Mouse (Mus musculus) CH12.LX (cell line): ENCODE measurements around the gene Morn4. TPM values are rescaled to one million over a fixed set of nuclear protein-coding genes. Genes with fewer than 3 reads are reported as not detected.

Experiments used
- DNase-seq: peaks from one replicate; pipeline ENCODE4 v3.0.0-alpha.2; 2013; ENCODE audit errors: extremely low read depth
- H3K27ac ChIP-seq: 2 replicates; pipeline ENCODE4 v1.5.1; 2012; ENCODE audit warnings: low read depth, mild to moderate bottlenecking, control low read depth, moderate library complexity; ENCODE audit not compliant: insufficient read depth
- H3K27me3 ChIP-seq: replicated peaks from 2 replicates; pipeline ENCODE3; 2012; ENCODE audit warnings: inconsistent platforms
- H3K36me3 ChIP-seq, 2 experiments: replicated peaks in 1 of 2; 2 replicates each; pipeline versions ENCODE3 to v1.6.1; 2012; ENCODE audit warnings: inconsistent platforms in 1 of 2, low read length in 1 of 2, mild to moderate bottlenecking in 1 of 2, mixed read lengths in 1 of 2, moderate library complexity in 1 of 2; ENCODE audit not compliant: control insufficient read depth in 1 of 2, insufficient read depth in 1 of 2
- H3K4me1 ChIP-seq, 2 experiments: 2 replicates each; pipeline ENCODE4 v1.6.1; 2012; ENCODE audit warnings: inconsistent platforms in 1 of 2, moderate library complexity in 1 of 2; ENCODE audit not compliant: insufficient read depth in 2 of 2, control insufficient read depth in 1 of 2
- H3K4me2 ChIP-seq: 2 replicates; pipeline ENCODE4 v1.6.1; 2012; ENCODE audit warnings: low read depth, mild to moderate bottlenecking, control low read depth; ENCODE audit not compliant: poor library complexity, insufficient read depth, severe bottlenecking
- H3K4me3 ChIP-seq, 3 experiments: fragments of 150-350 bp in 1 of 3; sonication (generic) in 1 of 3; replicated peaks in 1 of 3; 2 replicates each; pipeline versions ENCODE3 to v1.5.1; 2011 to 2012; ENCODE audit warnings: low read depth in 2 of 3, low read length in 2 of 3, mild to moderate bottlenecking in 2 of 3, moderate library complexity in 2 of 3, control low read depth in 1 of 3, improper control_type of control experiment in 1 of 3, inconsistent platforms in 1 of 3, mixed read lengths in 1 of 3; ENCODE audit not compliant: poor library complexity in 1 of 3
- H3K79me2 ChIP-seq: replicated peaks from 2 replicates; pipeline ENCODE4 v1.6.1; 2012; ENCODE audit warnings: mild to moderate bottlenecking, moderate library complexity; ENCODE audit not compliant: control insufficient read depth, poor library complexity, insufficient read depth, severe bottlenecking; ENCODE audit errors: extremely low read depth
- H3K9ac ChIP-seq: 2 replicates; pipeline ENCODE4 v1.6.1; 2012; ENCODE audit warnings: low read depth, mild to moderate bottlenecking, control low read depth, moderate library complexity; ENCODE audit not compliant: insufficient read depth
- H3K9me3 ChIP-seq: replicated peaks from 2 replicates; pipeline ENCODE3; 2012; ENCODE audit warnings: low read length, inconsistent platforms, mixed read lengths
- BHLHE40 ChIP-seq: IDR thresholded peaks from 2 replicates; pipeline ENCODE4 v1.6.1; 2011; ENCODE audit warnings: mild to moderate bottlenecking, low read depth, low read length, improper control_type of control experiment
- CHD1 ChIP-seq: IDR thresholded peaks from 2 replicates; pipeline ENCODE4 v1.6.1; 2012; ENCODE audit warnings: low read depth, low read length, improper control_type of control experiment, inconsistent platforms
- EP300 ChIP-seq: IDR thresholded peaks from 2 replicates; pipeline ENCODE4 v1.6.1; 2011; ENCODE audit warnings: low read length, improper control_type of control experiment
- ETS1 ChIP-seq: conservative IDR thresholded peaks from 2 replicates; pipeline ENCODE4 v1.6.1; 2012; ENCODE audit warnings: low read depth, mild to moderate bottlenecking, inconsistent platforms, low read length, improper control_type of control experiment, moderate library complexity
- HCFC1 ChIP-seq: IDR thresholded peaks from 2 replicates; pipeline ENCODE4 v1.6.1; 2012; ENCODE audit warnings: low read depth, mild to moderate bottlenecking, inconsistent platforms, low read length, improper control_type of control experiment
- IRF4 ChIP-seq: IDR thresholded peaks from 2 replicates; pipeline ENCODE4 v1.6.1; 2014; ENCODE audit warnings: low read depth, mild to moderate bottlenecking, inconsistent platforms, low read length, improper control_type of control experiment
- MAX ChIP-seq: IDR thresholded peaks from 2 replicates; pipeline ENCODE4 v1.6.1; 2011; ENCODE audit warnings: low read length, improper control_type of control experiment
- MAZ ChIP-seq: IDR thresholded peaks from 2 replicates; pipeline ENCODE4 v1.6.1; 2012; ENCODE audit warnings: low read depth, mild to moderate bottlenecking, inconsistent platforms, low read length, improper control_type of control experiment, moderate library complexity
- MEF2A ChIP-seq: IDR thresholded peaks from 2 replicates; pipeline ENCODE4 v1.6.1; 2014; ENCODE audit warnings: low read depth, mild to moderate bottlenecking, inconsistent platforms, low read length, improper control_type of control experiment, borderline replicate concordance
- MXI1 ChIP-seq: IDR thresholded peaks from 2 replicates; pipeline ENCODE4 v1.6.1; 2011; ENCODE audit warnings: mild to moderate bottlenecking, low read depth, low read length, improper control_type of control experiment
- NRF1 ChIP-seq: IDR thresholded peaks from 2 replicates; pipeline ENCODE4 v1.6.1; 2014; ENCODE audit warnings: low read depth, mild to moderate bottlenecking, inconsistent platforms, low read length, improper control_type of control experiment, moderate library complexity
- RAD21 ChIP-seq: IDR thresholded peaks from 2 replicates; pipeline ENCODE4 v1.6.1; 2011; ENCODE audit warnings: low read depth, mild to moderate bottlenecking, low read length, improper control_type of control experiment, moderate library complexity
- RCOR1 ChIP-seq: conservative IDR thresholded peaks from 2 replicates; pipeline ENCODE4 v1.6.1; 2012; ENCODE audit warnings: low read depth, mild to moderate bottlenecking, inconsistent platforms, low read length, improper control_type of control experiment
- TBP ChIP-seq: conservative IDR thresholded peaks from 2 replicates; pipeline ENCODE4 v1.6.1; 2011; ENCODE audit warnings: low read depth, low read length, improper control_type of control experiment
- ZMIZ1 ChIP-seq: IDR thresholded peaks from 2 replicates; pipeline ENCODE4 v1.6.1; 2012; ENCODE audit warnings: low read depth, mild to moderate bottlenecking, inconsistent platforms, low read length, improper control_type of control experiment
- dilution Hi-C: fragments of 300-500 bp; cut with MboI; formaldehyde crosslinking; loops from 2 replicates; pipeline ENCODE4 v1.14.3; 2020; ENCODE audit warnings: low sequenced_read_pairs; ENCODE audit not compliant: extremely low pct_unique_long_range_greater_than_20kb, extremely low pct_ligation_motif_present
- in situ Hi-C: fragments of 300-500 bp; cut with MboI; formaldehyde crosslinking; loops from 3 replicates; pipeline ENCODE4 v1.14.3; 2019; ENCODE audit warnings: low sequenced_read_pairs, low pct_ligation_motif_present, low pct_unique_long_range_greater_than_20kb, mixed read lengths
- polyA plus RNA-seq: library from polyadenylated mRNA; unstranded; fragments of >175 nt; gene quantifications from 2 replicates; pipeline ENCODE4 v1.2.1, GENCODE M21; 2012; ENCODE audit warnings: low read depth; ENCODE audit not compliant: insufficient read length
- total RNA-seq, 2 experiments: library from RNA; depleted of rRNA; stranded (reverse); fragments of 300-350 nt in 1 of 2; fragments of >200 nt in 1 of 2; gene quantifications; 2 replicates each; pipeline ENCODE4 v1.2.3; 2012 to 2014

The Morn4 gene
- total and polyA plus RNA-seq, 3 experiments = 0.04 to 0.24 TPM; not detected in 1

DNA sequence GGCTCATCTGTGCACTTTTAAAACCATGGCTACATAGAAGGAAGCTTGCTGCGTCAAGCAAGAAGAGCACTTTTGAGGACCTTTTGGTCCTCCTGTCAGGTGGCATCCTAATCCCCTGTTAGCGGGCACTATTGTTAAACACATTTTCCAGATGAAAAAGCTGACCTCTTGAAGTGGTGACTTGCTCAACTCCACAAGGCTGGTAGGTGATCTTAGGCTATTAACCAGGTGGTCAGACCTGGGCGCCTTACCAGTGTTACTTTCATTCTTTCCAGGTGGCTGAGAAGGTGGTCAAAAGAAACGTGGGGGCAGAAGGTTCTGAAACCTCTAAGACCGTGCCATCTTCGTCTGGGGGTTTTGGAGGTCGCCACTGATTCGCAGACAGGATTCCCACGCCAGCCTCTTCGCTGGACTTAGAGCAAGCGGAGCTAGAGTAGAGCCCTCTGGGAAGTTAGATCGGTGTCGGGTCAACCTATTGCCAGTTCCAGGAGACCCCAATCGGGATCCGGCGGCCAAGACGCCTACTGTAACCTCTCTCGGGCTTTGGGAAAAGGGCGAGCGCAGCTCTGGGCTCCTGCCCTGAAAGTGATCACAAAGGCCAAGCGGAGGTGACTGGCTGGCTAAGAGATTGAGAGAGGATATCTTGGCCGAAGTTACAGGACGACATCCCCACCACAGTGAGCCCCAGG, 42.0 kb upstream of the Morn4 start:
- Histone ChIP-seq H3K79me2 (no peaks in the 10 kb centered on the region), H3K27ac (no peak overlapping the region), H3K9me3 (no peaks in the 10 kb centered on the region), H3K4me1 (peaks cover 8 to 30% of the 10 kb centered on the region in 2 experiments), H3K9ac (peak overlapping the region; percentile 61), H3K27me3 (no peaks in the 10 kb centered on the region), H3K36me3 (peaks cover 8 to 29% of the 10 kb centered on the region in 2 experiments), H3K4me3 (peak overlapping the region; percentile 57 to 64 (median 61)), H3K4me2 (peak overlapping the region; percentile 96)
- in situ Hi-C loops = no loop called here
- DNase-seq = no peak
- dilution Hi-C loops = no loop called here
- no peak for TF ChIP-seq RAD21
- TF ChIP-seq MXI1 = no peak
- no peak for TF ChIP-seq IRF4
- TF ChIP-seq CHD1 = no peak
- TF ChIP-seq MAZ = no peak
- 0 out of 2 replicates have a peak, but pooled peaks have one; percentile 11 for TF ChIP-seq ZMIZ1
- TF ChIP-seq EP300 = no peak
- TF ChIP-seq RCOR1 = no peak
- TF ChIP-seq NRF1 = no peak
- TF ChIP-seq ETS1 = no peak
- 0 out of 2 replicates have a peak, but pooled peaks have one; percentile 9 for TF ChIP-seq BHLHE40

DNA sequence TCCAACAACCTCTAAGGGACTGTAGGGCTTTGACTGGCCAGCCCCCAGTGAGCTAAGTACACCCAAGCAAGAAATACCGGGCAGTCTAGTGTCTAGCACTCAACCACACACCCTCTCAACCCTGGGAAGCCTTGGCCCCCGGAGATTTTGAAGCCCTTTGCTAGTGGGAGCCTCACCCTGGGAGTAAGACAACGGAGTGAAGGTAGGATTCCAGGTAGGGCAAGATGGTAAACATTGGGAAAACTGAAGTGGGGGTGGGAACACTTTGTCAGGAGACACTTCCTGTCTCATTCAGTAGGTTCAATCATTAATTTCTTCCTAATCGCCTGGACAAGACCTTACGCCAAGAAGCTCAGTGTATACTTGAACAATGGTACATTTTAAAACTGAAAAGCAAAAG, 40.9 kb upstream of the Morn4 start:
- in situ Hi-C loops = no loop called here
- H3K79me2 ChIP-seq = no peaks in the 10 kb centered on the region
- dilution Hi-C loops = no loop called here
- H3K9ac ChIP-seq = no peak overlapping the region
- H3K4me3 ChIP-seq = no peak overlapping the region
- H3K4me1 ChIP-seq = peaks cover 8 to 35% of the 10 kb centered on the region in 2 experiments
- H3K36me3 ChIP-seq = peaks cover 14 to 39% of the 10 kb centered on the region in 2 experiments
- no peak for TF ChIP-seq HCFC1
- TF ChIP-seq ETS1 = no peak
- no peak for TF ChIP-seq TBP
- TF ChIP-seq MEF2A = no peak
- TF ChIP-seq MAX = no peak
- no peaks in the 10 kb centered on the region for H3K27me3 ChIP-seq
- H3K4me2 ChIP-seq = no peak overlapping the region
- H3K9me3 ChIP-seq = no peaks in the 10 kb centered on the region
- H3K27ac ChIP-seq = no peak overlapping the region
- no peak for DNase-seq
